Mouse (Mus musculus): ENCODE data around the gene Adamts18. TPM values are rescaled to one million over a fixed set of nuclear protein-coding genes. Genes with fewer than 3 reads are reported as not detected.

Adamts18 gene
- polyA plus RNA-seq, 1 experiment from 2014 or later: 3.6 TPM

DNA sequence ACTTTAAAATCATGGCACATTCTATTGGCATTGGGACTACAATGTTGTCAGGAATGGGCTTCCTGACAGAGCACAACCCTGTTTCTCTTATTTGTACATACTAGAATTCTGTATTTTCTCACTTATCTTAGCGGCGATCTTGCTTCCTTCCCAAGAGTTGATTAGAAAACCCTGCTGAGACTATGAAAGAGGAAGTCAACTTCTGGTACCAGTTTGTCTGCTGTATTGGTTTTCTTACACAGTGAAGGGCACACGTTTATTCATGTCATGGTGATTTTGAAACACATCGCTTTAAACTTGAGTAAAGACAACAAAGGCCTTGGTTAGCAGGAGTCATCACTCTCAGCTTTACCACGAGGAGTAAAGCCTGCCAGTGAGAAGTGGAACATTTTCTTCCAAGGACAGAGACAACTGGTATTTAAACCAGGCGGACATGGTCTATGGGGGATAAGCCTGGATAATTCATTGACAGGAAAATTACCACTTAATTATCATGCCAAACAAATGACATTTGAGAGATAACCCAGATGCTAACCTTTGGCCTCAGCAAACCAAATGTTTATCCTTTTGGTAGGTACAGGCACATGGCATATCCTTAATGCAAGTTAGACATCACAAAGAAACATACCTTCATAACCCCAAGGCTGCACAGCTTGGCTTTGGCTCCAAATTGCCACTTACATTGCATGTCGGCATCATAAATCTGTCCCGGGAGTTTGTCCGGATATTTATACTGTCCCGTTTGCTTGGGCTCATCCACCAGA is 84.8 kb downstream of the Adamts18 start:
- no peak overlapping the region for H3K27ac ChIP-seq (replicated peaks; ENCODE audit: low read depth, low read length)
- no peak overlapping the region for H3K4me3 ChIP-seq (ENCODE audit: low read depth, low read length)
- H3K9me3 ChIP-seq (ENCODE audit: control insufficient read depth, low read length): no peaks in the 10 kb centered on the region
- H3K27me3 ChIP-seq (ENCODE audit: control insufficient read depth, insufficient read depth, low read length): no peaks in the 10 kb centered on the region
- 42% methylated on average over 10 of the region's 10 CpGs for WGBS
- H3K4me2 ChIP-seq (ENCODE audit: low read depth, severe bottlenecking): no peak overlapping the region
- ATAC-seq (ENCODE audit: insufficient number of reproducible peaks, low FRiP score, low TSS enrichment, low read depth) (no peak), DNase-seq (ENCODE audit: low spot score) (peak; percentile 25)
- no peaks in the 10 kb centered on the region for H3K36me3 ChIP-seq (ENCODE audit: control insufficient read depth, insufficient read depth, low read length)
- H3K9ac ChIP-seq (ENCODE audit: low read length): no peak overlapping the region
- H3K4me1 ChIP-seq (ENCODE audit: control insufficient read depth, insufficient read depth, low read length): no peaks in the 10 kb centered on the region

DNA sequence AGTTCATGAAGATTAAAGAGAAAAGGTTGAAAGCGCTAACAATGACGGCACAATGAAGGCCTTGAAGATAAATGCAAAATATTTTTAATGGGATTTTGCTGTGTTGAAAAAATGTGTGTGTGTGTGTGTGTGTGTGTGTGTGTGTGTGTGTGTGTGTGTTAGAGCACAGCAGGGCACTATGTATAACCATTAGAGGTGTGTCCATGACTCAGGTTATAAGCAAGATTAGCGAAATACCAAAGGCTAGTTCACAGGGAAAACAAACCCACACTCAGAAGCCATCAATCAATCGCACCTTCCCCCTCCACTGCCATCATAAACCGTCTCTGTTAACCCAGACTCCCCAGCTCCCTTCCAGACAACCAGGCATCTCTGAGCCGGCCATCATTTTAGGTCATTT is 86.4 kb downstream of the Adamts18 start:
- Histone ChIP-seq H3K27me3 (ENCODE audit: control insufficient read depth, insufficient read depth, low read length) (no peaks in the 10 kb centered on the region), H3K27ac (replicated peaks; ENCODE audit: low read depth, low read length) (no peak overlapping the region)
- 44% methylated on average over 6 of the region's 6 CpGs for WGBS

DNA sequence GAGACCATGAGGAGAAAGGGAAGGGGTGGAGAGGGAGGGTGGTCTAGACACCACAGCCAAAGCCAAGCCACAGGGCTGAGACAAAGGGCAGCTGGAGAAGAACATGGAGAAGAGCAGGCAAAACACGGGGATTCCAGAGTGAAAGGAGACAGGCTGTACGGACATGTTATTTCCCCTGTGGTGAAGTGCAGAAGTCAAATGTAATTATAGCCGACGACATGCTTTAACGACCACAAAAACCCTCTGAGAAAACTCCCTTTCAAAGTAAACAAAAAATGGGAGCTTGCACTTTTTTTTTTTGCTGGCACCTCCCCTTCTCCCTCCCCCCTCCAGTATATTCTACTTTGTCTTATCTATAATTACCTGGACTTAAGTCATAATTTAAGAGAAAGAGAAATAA is 92.7 kb downstream of the Adamts18 start:
- Histone ChIP-seq H3K4me3 (ENCODE audit: low read depth, low read length) (no peak overlapping the region), H3K9ac (ENCODE audit: low read length) (no peak overlapping the region), H3K27me3 (ENCODE audit: control insufficient read depth, insufficient read depth, low read length) (no peaks in the 10 kb centered on the region), H3K4me2 (ENCODE audit: low read depth, severe bottlenecking) (no peak overlapping the region), H3K4me1 (ENCODE audit: control insufficient read depth, insufficient read depth, low read length) (no peaks in the 10 kb centered on the region), H3K27ac (replicated peaks; ENCODE audit: low read depth, low read length) (no peak overlapping the region), H3K9me3 (ENCODE audit: control insufficient read depth, low read length) (no peaks in the 10 kb centered on the region), H3K36me3 (ENCODE audit: control insufficient read depth, insufficient read depth, low read length) (no peaks in the 10 kb centered on the region)
- ATAC-seq (ENCODE audit: insufficient number of reproducible peaks, low FRiP score, low TSS enrichment, low read depth) (no peak), DNase-seq (ENCODE audit: low spot score) (no peak)
- 55% methylated on average over 5 of the region's 5 CpGs for WGBS

More for the DNA sequence above, 86.4 kb downstream of the Adamts18 start:
- Histone ChIP-seq H3K36me3 (ENCODE audit: control insufficient read depth, insufficient read depth, low read length) (no peaks in the 10 kb centered on the region), H3K4me1 (ENCODE audit: control insufficient read depth, insufficient read depth, low read length) (no peaks in the 10 kb centered on the region), H3K4me3 (ENCODE audit: low read depth, low read length) (no peak overlapping the region), H3K9ac (ENCODE audit: low read length) (no peak overlapping the region), H3K4me2 (ENCODE audit: low read depth, severe bottlenecking) (no peak overlapping the region), H3K9me3 (ENCODE audit: control insufficient read depth, low read length) (no peaks in the 10 kb centered on the region)
- DNase-seq (ENCODE audit: low spot score) (peak; percentile 24), ATAC-seq (ENCODE audit: insufficient number of reproducible peaks, low FRiP score, low TSS enrichment, low read depth) (no peak)

DNA sequence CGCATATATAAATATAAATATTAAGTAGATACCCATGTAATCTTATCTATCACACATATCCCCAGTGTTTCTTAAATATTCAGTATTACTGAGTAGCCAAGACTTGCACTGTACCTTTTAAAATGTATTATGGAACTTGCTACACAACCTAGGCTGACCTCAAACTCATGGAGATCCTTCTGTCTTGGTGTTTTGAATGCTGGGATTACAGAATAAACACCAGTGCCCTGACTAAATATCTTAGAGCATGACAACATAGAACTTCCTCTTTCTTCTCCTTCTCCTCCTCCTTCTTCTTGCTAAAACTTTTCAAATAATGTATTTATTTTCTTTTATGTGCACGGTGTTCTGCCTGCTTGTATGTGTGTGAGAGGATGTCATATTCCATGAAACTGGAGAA is 95.4 kb downstream of the Adamts18 start:
- ATAC-seq (ENCODE audit: insufficient number of reproducible peaks, low FRiP score, low TSS enrichment, low read depth) (no peak), DNase-seq (ENCODE audit: low spot score) (no peak)
- Histone ChIP-seq H3K4me2 (ENCODE audit: low read depth, severe bottlenecking) (no peak overlapping the region), H3K4me3 (ENCODE audit: low read depth, low read length) (no peak overlapping the region), H3K36me3 (ENCODE audit: control insufficient read depth, insufficient read depth, low read length) (no peaks in the 10 kb centered on the region), H3K4me1 (ENCODE audit: control insufficient read depth, insufficient read depth, low read length) (no peaks in the 10 kb centered on the region), H3K27me3 (ENCODE audit: control insufficient read depth, insufficient read depth, low read length) (no peaks in the 10 kb centered on the region), H3K9me3 (ENCODE audit: control insufficient read depth, low read length) (no peaks in the 10 kb centered on the region), H3K27ac (replicated peaks; ENCODE audit: low read depth, low read length) (no peak overlapping the region), H3K9ac (ENCODE audit: low read length) (no peak overlapping the region)
- WGBS: 92% methylated on average over 2 of the region's 2 CpGs

DNA sequence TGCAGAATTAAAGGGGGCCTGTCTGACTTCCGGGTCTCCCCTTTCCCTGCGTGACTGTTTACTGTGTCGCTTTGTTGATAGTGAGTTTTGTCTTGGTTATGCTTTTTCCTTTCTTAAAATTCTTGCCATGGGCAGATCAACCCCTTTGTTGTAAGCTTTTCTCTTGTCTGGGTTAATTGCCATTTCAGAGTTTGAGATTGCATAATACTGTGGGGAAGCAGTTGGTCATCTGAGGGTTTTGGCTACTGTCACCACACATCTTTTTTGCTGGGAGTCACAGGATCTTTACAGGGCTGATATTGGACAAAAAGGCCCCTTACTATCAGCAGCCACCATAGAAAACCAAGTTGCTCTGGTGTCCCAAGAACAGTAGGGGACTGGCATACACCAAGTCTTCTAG is 96.2 kb downstream of the Adamts18 start:
- no peaks in the 10 kb centered on the region for H3K4me1 ChIP-seq (ENCODE audit: control insufficient read depth, insufficient read depth, low read length)
- H3K36me3 ChIP-seq (ENCODE audit: control insufficient read depth, insufficient read depth, low read length): no peaks in the 10 kb centered on the region
- H3K27ac ChIP-seq (replicated peaks; ENCODE audit: low read depth, low read length): no peak overlapping the region
- no peak overlapping the region for H3K9ac ChIP-seq (ENCODE audit: low read length)
- DNase-seq (ENCODE audit: low spot score) (no peak), ATAC-seq (ENCODE audit: insufficient number of reproducible peaks, low FRiP score, low TSS enrichment, low read depth) (no peak)
- no peak overlapping the region for H3K4me2 ChIP-seq (ENCODE audit: low read depth, severe bottlenecking)
- no peak overlapping the region for H3K4me3 ChIP-seq (ENCODE audit: low read depth, low read length)
- no peaks in the 10 kb centered on the region for H3K27me3 ChIP-seq (ENCODE audit: control insufficient read depth, insufficient read depth, low read length)
- H3K9me3 ChIP-seq (ENCODE audit: control insufficient read depth, low read length): no peaks in the 10 kb centered on the region
- WGBS: 91% methylated on average over 3 of the region's 3 CpGs

DNA sequence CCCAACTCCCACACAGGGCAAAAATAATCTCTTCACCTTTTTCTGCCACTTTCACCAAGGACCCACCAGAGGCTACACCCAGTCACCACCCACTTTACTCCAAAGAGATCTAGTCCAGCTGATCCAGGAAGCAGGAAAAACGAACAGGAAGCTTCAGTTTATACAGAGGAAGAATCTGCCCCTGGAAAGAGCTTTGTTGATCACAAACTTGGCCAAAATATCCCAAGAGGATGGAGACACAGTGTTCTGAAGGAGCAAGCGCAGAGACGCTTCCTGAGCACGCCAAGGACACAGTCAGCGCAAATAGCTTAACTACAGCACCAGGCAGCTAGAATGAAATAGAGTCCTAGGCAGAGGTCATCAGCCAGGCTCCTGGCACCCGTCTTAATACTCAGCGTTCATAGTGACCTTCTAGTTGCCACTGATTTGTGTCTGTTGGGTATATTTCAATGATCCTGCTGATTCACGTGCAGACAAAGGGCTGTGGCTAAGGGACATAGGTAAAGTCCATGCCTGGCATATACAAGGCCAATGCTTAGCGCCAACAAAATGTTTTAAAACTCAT is 113.0 kb downstream of the Adamts18 start:
- Histone ChIP-seq H3K9me3 (ENCODE audit: control insufficient read depth, low read length) (no peaks in the 10 kb centered on the region), H3K36me3 (ENCODE audit: control insufficient read depth, insufficient read depth, low read length) (no peaks in the 10 kb centered on the region), H3K9ac (ENCODE audit: low read length) (no peak overlapping the region), H3K4me3 (ENCODE audit: low read depth, low read length) (no peak overlapping the region), H3K4me1 (ENCODE audit: control insufficient read depth, insufficient read depth, low read length) (no peaks in the 10 kb centered on the region), H3K27ac (replicated peaks; ENCODE audit: low read depth, low read length) (no peak overlapping the region), H3K27me3 (ENCODE audit: control insufficient read depth, insufficient read depth, low read length) (peaks cover 3% of the 10 kb centered on the region), H3K4me2 (ENCODE audit: low read depth, severe bottlenecking) (no peak overlapping the region)
- ATAC-seq (ENCODE audit: insufficient number of reproducible peaks, low FRiP score, low TSS enrichment, low read depth) (no peak), DNase-seq (ENCODE audit: low spot score) (no peak)
- WGBS: 84% methylated on average over 9 of the region's 9 CpGs

DNA sequence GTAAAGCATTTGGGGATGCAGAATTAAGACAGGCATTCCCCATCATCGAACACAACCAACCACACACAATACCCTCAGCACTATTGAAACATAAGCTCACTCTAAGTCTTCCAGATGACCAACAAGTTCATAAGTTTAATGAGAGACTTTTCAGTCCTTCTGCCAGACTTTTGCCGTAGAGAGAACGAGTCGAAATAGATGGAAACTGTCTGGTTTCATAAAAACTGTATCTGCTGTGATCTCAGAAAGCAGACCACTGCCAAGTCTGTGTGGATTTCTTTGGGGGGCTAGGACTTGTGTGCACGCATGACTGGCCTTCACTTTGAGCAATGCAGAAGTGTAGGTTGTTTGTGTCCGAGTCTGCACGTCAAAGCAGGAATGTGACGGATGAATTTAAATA is 123.2 kb downstream of the Adamts18 start:
- no peak for DNase-seq (ENCODE audit: low spot score)
- 67% methylated on average over 8 of the region's 8 CpGs for WGBS
- Histone ChIP-seq H3K4me3 (ENCODE audit: low read depth, low read length) (no peak overlapping the region), H3K27ac (replicated peaks; ENCODE audit: low read depth, low read length) (no peak overlapping the region), H3K9ac (ENCODE audit: low read length) (no peak overlapping the region), H3K9me3 (ENCODE audit: control insufficient read depth, low read length) (no peaks in the 10 kb centered on the region), H3K27me3 (ENCODE audit: control insufficient read depth, insufficient read depth, low read length) (peaks cover 22% of the 10 kb centered on the region), H3K4me1 (ENCODE audit: control insufficient read depth, insufficient read depth, low read length) (peaks cover 14% of the 10 kb centered on the region), H3K36me3 (ENCODE audit: control insufficient read depth, insufficient read depth, low read length) (no peaks in the 10 kb centered on the region), H3K4me2 (ENCODE audit: low read depth, severe bottlenecking) (no peak overlapping the region)
- ATAC-seq (ENCODE audit: insufficient number of reproducible peaks, low FRiP score, low TSS enrichment, low read depth): no peak

DNA sequence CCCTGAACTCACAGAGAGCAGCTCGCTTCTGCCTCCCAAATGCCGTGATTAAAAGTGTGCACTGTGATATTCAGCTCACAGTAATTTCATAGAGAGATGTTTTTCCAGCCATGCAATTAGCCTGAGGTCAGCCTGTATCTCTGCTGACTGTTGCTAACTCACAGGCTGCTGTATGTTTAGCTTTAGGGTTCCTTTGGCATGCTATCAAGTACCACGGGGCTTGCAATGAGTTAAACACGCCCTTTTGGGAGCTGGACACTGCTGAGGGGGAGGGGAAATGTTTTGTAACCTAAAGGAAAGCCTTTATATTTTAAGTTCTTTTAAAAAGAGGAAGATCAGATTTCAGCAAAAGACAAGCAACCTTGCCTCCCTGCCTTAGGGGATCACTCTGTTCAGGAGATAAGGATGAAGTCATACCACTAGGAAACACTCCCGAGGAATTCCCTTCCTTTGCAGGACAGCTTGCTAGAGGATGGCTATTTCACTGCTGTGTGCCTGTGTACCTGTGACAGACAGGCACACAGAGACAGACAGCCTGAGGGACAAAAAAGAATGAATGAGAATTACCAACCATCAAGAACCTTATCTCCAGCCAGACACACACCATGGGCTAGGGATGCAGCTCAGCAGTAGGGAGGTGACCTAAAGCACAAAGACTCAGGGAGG is 124.5 kb downstream of the Adamts18 start:
- DNase-seq (ENCODE audit: low spot score): no peak
- Histone ChIP-seq H3K27ac (replicated peaks; ENCODE audit: low read depth, low read length) (no peak overlapping the region), H3K4me1 (ENCODE audit: control insufficient read depth, insufficient read depth, low read length) (peaks cover 14% of the 10 kb centered on the region), H3K27me3 (ENCODE audit: control insufficient read depth, insufficient read depth, low read length) (peaks cover 27% of the 10 kb centered on the region), H3K36me3 (ENCODE audit: control insufficient read depth, insufficient read depth, low read length) (no peaks in the 10 kb centered on the region), H3K9me3 (ENCODE audit: control insufficient read depth, low read length) (no peaks in the 10 kb centered on the region), H3K4me2 (ENCODE audit: low read depth, severe bottlenecking) (no peak overlapping the region), H3K4me3 (ENCODE audit: low read depth, low read length) (no peak overlapping the region), H3K9ac (ENCODE audit: low read length) (no peak overlapping the region)
- ATAC-seq (ENCODE audit: insufficient number of reproducible peaks, low FRiP score, low TSS enrichment, low read depth): no peak
- 60% methylated on average over 5 of the region's 5 CpGs for WGBS
